Mouse (Mus musculus) telencephalon, adult 2 months (tissue): ENCODE data around the gene Fam180a.

Experiments
- DNase-seq: peaks from one replicate; pipeline ENCODE4 v3.0.0-alpha.2; 2011; ENCODE audit warnings: low read depth, low spot score

The Fam180a gene

GRCm38 (mm10) chr6:35313520-35313919 lies 12.4 kb downstream of the Fam180a start:
- no peak for DNase-seq

GRCm38 (mm10) chr6:35309406-35309805 lies 16.5 kb downstream of the Fam180a start:
- DNase-seq, result no peak

GRCm38 (mm10) chr6:35308037-35308436 lies 17.9 kb downstream of the Fam180a start, which contains the start of gene Slc13a4:
Gene Slc13a4 (minus strand): TSS chr6:35308131.
- no peak for DNase-seq

- DNase-seq, result no peak
Measured at GRCm38 (mm10) chr6:35307136-35307535, 18.8 kb downstream of the Fam180a start.

GRCm38 (mm10) chr6:35303355-35303900 lies 22.5 kb downstream of the Fam180a start:
- no peak for DNase-seq

- no peak for DNase-seq
Measured at GRCm38 (mm10) chr6:35302581-35302980, 23.4 kb downstream of the Fam180a start.

- DNase-seq, result peak; percentile 10
Measured at GRCm38 (mm10) chr6:35298323-35298722, 27.6 kb downstream of the Fam180a start.

- no peak for DNase-seq
Measured at GRCm38 (mm10) chr6:35297516-35298227, 28.3 kb downstream of the Fam180a start.

GRCm38 (mm10) chr6:35297001-35297400 lies 28.9 kb downstream of the Fam180a start:
- no peak for DNase-seq

- peak; percentile 26 for DNase-seq
Measured at GRCm38 (mm10) chr6:35294964-35295363, 31.0 kb downstream of the Fam180a start.

GRCm38 (mm10) chr6:35289676-35290075 lies 36.3 kb downstream of the Fam180a start:
- no peak for DNase-seq

- peak; percentile 27 for DNase-seq
Measured at GRCm38 (mm10) chr6:35288920-35289319, 37.0 kb downstream of the Fam180a start.

- DNase-seq, result peak; percentile 27
Measured at GRCm38 (mm10) chr6:35288114-35288761, 37.7 kb downstream of the Fam180a start.

- no peak for DNase-seq
Measured at GRCm38 (mm10) chr6:35279306-35279705, 46.6 kb downstream of the Fam180a start.

- DNase-seq, result no peak
Measured at GRCm38 (mm10) chr6:35277903-35278587, 47.9 kb downstream of the Fam180a start.

- no peak for DNase-seq
Measured at GRCm38 (mm10) chr6:35273391-35274082, 52.4 kb downstream of the Fam180a start.

- DNase-seq, result no peak
Measured at GRCm38 (mm10) chr6:35271868-35272765, 53.8 kb downstream of the Fam180a start.

- DNase-seq, result no peak
Measured at GRCm38 (mm10) chr6:35271094-35271855, 54.7 kb downstream of the Fam180a start.

- no peak for DNase-seq
Measured at GRCm38 (mm10) chr6:35269643-35270042, 56.3 kb downstream of the Fam180a start.

- DNase-seq, result no peak
Measured at GRCm38 (mm10) chr6:35268711-35269110, 57.2 kb downstream of the Fam180a start.
